Mouse (Mus musculus) layer of hippocampus, adult 2 months (tissue): ENCODE measurements at regions not wholly inside any gene's neighbourhood (a gene's known extent, or its start where the extent isn't known, plus 50 kb on each side); places are given as distances from the start of the nearest gene placed in this dataset.
A peak's percentile ranks its signal among the peaks of the same experiment; 100 is the strongest.
"Not testable (repeated sequence)": the region's sequence is repeated elsewhere in the genome, so short reads cannot be mapped to it uniquely, and the experiment has no call there.

Experiments used
- DNase-seq, 2 experiments: peaks; one replicate each; pipeline ENCODE4 v3.0.0; 2022; ENCODE audit warnings: low spot score in 2 of 2
- H3K27ac ChIP-seq: fragments of 200-600 bp; 2 replicates; pipeline ENCODE4 v1.8.1; 2022
- H3K4me3 ChIP-seq: fragments of 200-600 bp; 2 replicates; pipeline ENCODE4 v1.8.1; 2022; ENCODE audit warnings: mild to moderate bottlenecking
- CTCF ChIP-seq: fragments of 200-600 bp; conservative IDR thresholded peaks from 2 replicates; pipeline ENCODE4 v1.8.1; 2022; ENCODE audit warnings: antibody characterized with exemption, mild to moderate bottlenecking, moderate library complexity

DNA sequence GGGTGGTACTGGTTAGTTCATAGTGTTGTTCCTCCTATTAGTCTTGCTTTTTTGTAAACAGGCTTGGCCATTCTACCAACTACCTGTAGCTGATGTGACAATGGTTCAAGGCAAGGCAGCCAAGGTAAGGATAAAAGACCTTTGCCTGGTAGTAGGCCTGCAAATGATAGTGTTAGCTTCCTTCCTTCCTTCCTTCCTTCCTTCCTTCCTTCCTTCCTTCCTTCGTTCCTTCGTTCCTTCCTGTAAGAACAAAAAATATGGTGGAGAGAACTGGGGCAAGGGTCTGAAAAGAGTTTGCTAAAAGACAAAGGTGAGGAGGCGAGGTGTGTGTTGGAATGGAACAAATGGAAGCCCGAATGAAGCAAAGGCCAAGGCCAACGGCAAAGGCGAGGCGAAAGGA lies 84.8 kb upstream of the Ezh2 start:
- DNase-seq, H3K27ac ChIP-seq, H3K4me3 ChIP-seq: not testable (repeated sequence)

DNA sequence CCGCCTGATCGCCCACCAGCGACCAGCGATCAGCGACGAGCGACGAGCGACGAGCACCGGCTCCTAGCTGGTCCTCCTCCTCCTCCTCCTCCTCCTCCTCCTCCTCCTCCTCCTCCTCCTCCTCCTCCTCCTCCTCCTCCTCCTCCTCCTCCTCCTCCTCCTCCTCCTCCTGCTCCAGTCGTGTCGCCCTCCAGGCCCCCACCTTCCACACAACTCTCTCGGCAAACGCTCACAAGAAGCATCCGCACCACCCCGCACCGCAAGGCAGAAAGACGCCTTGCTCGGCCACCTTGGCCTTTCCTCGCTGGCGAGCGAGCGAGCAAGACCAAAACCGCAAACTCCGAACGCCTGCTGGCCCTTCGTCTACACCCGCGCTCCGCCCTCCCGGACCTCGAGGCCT lies 77.6 kb upstream of the Ezh2 start:
- H3K4me3 ChIP-seq, result peak overlapping the region; percentile 43; the same call in 1 of the 2 replicates
- H3K27ac ChIP-seq, result not testable (repeated sequence)
- DNase-seq, result peak; percentile 52 to 53

DNA sequence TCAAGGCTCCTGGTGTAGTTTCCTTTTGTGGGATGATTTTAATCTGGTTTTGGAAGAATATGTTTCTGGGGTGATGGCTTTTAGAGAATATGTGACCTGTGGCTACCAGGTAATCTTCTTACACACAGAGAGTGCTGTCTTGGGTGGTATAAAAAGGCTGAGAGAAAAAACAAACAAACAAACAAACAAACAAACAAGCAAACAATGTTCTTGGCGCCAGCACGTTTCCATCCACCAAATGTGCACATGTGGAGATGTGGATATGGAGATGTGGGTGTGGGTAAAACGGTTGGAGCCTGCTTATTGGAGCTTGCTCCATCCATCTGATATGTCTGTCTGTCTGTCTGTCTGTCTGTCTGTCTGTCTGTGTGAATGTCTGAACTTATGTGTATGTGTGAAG lies 57.7 kb upstream of the Ezh2 start:
- H3K27ac ChIP-seq, H3K4me3 ChIP-seq: not testable (repeated sequence)
- peak; percentile 16 to 53 for DNase-seq

DNA sequence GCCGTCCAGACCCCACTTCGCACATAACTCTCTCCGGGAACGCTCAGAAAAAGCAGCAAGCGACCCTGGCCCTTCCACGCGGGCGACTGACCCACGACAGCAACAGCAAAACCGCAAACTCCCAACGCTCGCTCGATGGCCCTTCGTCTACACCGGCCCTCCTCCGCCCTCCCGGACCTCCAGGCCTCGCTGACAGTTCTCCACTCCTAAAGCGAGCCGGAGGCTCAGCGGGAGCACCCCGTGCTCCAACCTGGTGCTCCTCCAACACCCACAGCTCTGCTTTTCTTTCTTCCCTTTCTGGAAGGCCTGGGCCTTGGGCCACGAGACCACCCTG lies 56.2 kb upstream of the Ezh2 start:
- Histone ChIP-seq H3K4me3 (peak overlapping the region; percentile 66), H3K27ac (peak overlapping the region; percentile 55)
- DNase-seq, result not testable (repeated sequence)

DNA sequence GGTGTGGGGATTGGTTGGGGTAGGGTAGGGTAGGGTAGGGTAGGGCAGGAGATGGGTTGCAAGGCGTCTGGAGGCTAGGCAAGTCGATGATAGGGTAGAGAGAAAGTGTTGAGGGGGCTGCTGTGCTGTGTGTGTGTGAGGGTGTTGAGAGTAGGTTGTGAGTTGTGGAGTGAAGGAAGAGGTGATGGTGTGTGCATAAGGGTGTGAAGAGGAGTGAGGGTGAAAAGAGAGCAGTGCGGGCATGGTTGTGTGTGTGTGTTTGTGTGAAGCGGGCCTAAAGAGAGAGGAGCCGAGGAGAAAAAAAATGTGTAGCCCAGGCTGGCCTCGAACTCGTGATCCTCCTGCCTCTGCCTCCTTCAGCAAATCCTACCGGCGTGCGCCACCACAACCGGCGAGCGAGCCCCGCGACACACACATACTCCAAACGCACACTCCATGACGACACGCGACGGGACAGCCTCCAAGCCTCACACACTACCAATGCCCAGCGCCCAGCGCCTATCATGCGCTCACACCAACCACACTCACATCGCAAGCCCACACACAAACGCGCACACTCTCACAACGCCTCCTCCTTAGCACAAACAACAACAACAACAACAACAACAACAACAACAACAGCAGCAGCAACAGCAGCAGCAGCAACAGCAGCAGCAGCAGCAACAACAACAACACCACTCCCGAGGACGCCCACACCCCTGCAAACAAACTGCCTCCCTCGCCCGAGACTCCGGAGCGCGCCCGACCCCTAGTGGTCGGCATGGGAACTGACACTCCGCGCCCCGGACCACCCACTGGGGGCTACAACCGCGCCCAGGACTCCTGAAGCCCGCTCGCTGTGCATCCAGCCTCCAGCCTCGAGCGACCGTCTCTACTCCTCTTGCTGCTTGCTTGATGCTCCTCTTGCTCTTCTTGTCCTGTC lies 55.6 kb upstream of the Ezh2 start:
- peak; percentile 89 for TF ChIP-seq CTCF
- peak; percentile 99 to 100 for DNase-seq
- Histone ChIP-seq H3K4me3 (peak overlapping the region; percentile 66), H3K27ac (peak overlapping the region; percentile 55)

DNA sequence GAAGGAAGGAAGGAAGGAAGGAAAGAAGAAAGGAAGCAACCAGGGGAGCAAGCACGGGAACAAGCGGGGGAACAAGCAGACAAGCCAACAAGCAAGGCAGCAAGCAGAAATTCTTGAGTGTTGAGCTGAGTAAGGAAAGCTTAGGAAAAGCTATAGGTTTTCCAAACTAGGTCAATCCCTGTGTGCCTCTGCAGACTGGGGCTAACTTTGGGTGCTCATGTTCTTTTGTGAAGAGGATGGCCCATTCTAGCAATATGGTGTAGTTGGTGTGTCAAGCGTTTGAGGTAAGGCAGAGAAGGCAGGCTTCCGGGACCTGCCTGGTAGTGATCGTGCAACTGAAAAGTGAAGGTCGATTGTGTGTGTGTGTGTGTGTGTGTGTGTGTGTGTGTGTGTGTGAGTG lies 54.8 kb upstream of the Ezh2 start:
- peak; percentile 1 to 15 for DNase-seq
- no peak for TF ChIP-seq CTCF
- H3K4me3 ChIP-seq, result no peak overlapping the region
- no peak overlapping the region for H3K27ac ChIP-seq

DNA sequence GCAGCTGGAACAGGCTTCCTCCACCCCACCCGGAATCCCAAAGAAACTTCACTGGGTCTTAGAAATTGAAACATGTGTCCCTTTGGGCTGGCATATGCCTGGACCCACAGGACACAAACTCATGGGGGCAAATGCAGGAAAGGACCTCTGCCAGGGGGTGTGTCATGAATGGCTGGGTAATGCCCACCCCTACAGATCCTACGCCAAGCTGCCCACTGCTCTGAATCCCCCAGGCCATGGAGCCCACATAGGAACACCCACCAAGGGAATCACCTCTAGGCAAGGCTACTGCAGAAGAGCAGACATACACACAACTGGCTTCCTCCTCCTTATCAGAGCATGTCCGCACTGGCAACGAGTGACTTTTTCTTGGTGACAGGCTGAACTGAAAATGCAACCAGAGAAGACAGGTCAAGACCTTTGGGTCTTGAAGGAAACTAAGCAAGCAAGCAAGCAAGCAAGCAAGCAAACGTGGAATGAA lies 54.4 kb upstream of the Ezh2 start:
- H3K27ac ChIP-seq, result no peak overlapping the region
- peak; percentile 9 to 14 for DNase-seq
- TF ChIP-seq CTCF, result no peak
- no peak overlapping the region for H3K4me3 ChIP-seq

DNA sequence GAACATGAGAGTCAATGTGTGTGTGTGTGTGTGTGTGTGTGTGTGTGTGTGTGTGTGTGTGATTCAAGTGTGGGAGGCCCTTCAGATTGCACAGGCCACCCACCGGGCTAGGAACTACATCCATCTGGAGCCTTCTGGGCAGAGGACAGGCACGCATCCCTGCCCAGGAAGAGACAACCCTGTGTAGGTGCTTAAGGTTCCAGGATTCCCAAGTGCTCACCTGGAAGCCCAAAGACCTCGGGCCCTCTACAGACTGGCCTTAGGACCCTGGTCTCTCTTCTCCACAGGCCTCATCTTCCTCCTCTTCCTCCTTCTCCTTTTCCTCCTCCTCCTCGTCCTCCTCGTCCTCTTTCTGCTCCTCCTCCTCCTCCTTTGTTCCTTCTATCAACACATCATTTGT lies 53.8 kb upstream of the Ezh2 start:
- H3K27ac ChIP-seq, result no peak overlapping the region
- DNase-seq, result peak; percentile 3 to 14
- H3K4me3 ChIP-seq, result no peak overlapping the region
- no peak for TF ChIP-seq CTCF

DNA sequence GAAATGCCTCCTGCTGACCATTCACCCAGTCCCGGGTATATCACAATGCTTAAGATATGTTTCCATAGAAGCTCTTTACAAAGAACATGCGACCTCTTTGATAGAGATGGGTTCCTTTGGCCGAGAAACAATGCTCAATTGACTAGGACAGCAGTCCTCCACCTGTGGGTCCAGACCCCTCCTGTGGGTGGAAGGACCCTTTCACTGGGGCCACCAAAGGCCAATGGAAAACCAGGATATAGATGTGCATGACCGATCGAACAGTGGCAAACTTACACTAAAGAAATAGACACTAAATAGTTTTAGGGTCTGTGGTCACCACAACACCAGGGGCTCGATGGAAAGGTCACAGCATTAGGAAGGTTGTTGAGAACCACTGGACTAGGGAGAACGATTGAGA lies 53.2 kb upstream of the Ezh2 start:
- no peak overlapping the region for H3K4me3 ChIP-seq
- no peak overlapping the region for H3K27ac ChIP-seq
- TF ChIP-seq CTCF, result no peak
- DNase-seq, result no peak

DNA sequence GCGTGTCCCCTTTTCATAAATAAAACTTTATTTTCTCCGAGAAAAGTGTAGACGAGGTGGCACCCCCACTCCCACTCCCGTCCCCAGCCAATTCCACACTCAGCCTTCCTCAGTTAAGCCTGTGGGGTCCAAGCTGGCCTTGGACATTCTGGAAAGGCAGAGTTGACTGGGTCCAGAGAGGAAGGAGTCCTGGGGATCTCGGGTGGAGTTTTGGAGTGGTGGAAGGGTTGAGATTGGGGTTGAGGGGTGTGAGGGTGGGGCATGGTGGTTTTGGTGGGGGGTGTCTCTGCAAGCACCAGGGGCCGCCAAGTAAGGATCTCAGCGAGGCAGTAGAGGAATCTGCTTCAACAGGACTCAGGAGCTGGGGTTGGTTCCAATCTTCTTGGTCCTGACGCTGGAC lies 52.7 kb upstream of the Ezh2 start:
- H3K4me3 ChIP-seq, result no peak overlapping the region
- no peak for DNase-seq
- no peak for TF ChIP-seq CTCF

DNA sequence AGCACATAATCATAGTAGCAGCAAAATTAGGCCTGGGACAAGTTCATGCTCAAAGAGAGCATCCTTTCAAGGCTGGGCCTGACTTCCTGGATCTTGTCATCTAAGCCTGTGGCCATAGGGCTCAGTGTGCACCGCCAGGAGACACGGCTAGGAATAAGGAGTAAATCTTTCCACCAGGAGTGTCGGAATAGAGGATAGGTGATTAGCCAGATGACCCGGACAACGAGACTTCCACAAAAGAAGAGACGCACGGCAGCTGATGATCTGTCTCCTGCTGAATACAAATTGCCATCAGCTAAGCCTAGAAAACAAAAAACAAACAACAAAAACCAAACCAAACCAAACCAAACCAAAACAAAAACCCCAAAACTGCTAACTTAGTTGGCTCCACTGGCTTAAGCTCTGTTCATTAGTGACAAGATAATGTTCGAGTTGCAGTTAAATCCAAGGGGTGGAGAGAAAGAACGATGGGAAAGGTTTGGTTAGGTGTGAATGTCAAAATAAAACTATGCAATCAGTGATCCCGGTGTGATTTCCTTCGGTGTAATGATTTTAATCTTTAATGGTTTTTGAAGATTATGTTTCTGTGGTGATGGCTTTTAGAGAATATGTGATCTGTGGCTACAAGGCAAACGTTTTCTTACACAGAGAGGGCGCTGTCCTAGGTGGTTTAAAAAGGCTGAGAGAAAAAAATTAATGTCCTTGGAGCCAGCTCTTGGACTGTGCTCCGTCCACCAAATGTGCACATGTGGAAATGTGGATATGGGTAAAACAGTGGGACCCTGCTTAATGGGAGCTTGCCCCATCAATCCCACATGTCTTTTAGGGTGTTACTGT lies 51.8 kb upstream of the Ezh2 start:
- DNase-seq, result no peak
- H3K4me3 ChIP-seq, result no peak overlapping the region
- no peak for TF ChIP-seq CTCF
- H3K27ac ChIP-seq, result no peak overlapping the region

More for the DNA sequence above, 52.7 kb upstream of the Ezh2 start:
- H3K27ac ChIP-seq, result no peak overlapping the region

DNA sequence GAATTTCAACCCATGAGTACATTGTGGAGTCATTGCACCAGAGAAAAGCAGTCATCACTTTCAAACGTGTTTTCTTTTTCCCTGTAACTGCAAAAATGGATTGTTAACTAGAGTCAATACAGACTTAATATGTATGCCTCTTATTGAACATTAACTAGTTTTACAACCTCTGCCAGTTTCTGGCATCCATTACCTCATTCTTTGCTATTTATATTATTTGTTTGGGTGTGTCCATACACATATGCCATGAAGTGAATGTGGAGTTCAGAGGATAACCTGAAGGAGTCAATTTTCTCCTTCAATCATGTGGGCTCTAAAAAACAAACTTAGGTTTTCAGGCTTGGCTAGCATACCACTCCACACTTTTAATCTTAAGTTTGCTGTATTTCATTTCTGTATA lies 50.9 kb upstream of the Ezh2 start:
- TF ChIP-seq CTCF, result no peak
- DNase-seq, result no peak
- no peak overlapping the region for H3K27ac ChIP-seq
- H3K4me3 ChIP-seq, result no peak overlapping the region
